Mouse (Mus musculus) liver, embryonic 12.5 days (tissue): ENCODE data around the gene Rpa2. TPM values are rescaled to one million over a fixed set of nuclear protein-coding genes. Genes with fewer than 3 reads are reported as not detected.

Experiments used
- ATAC-seq: fragments of 200-750 bp; cut with Nextera tagmentation; 2 replicates; pipeline ENCODE4 v1.8.0; 2017; ENCODE audit warnings: moderate number of reproducible peaks, mild to moderate bottlenecking, moderate library complexity
- H3K27ac ChIP-seq: fragments of 300-500 bp; sonication (generic); 2 replicates; pipeline ENCODE4 v1.5.1; 2016; ENCODE audit warnings: mild to moderate bottlenecking
- H3K27me3 ChIP-seq: fragments of 300-500 bp; sonication (generic); replicated peaks from 2 replicates; pipeline ENCODE4 v1.6.1; 2016; ENCODE audit warnings: mild to moderate bottlenecking, moderate library complexity
- H3K36me3 ChIP-seq: fragments of 300-500 bp; sonication (generic); 2 replicates; pipeline ENCODE4 v1.6.1; 2016; ENCODE audit warnings: mild to moderate bottlenecking, moderate library complexity
- H3K4me1 ChIP-seq: fragments of 300-500 bp; sonication (generic); 2 replicates; pipeline ENCODE4 v1.6.1; 2016
- H3K4me2 ChIP-seq: fragments of 300-500 bp; sonication (generic); 2 replicates; pipeline ENCODE4 v1.6.1; 2016; ENCODE audit warnings: mild to moderate bottlenecking, moderate library complexity
- H3K4me3 ChIP-seq: fragments of 300-500 bp; sonication (generic); 2 replicates; pipeline ENCODE4 v1.5.1; 2016; ENCODE audit warnings: mild to moderate bottlenecking, moderate library complexity
- H3K9ac ChIP-seq: fragments of 300-500 bp; sonication (generic); 2 replicates; pipeline ENCODE4 v1.6.1; 2016; ENCODE audit warnings: mild to moderate bottlenecking, moderate library complexity
- H3K9me3 ChIP-seq: fragments of 300-500 bp; sonication (generic); replicated peaks from 2 replicates; pipeline ENCODE4 v1.6.1; 2016; ENCODE audit warnings: mild to moderate bottlenecking, moderate library complexity
- WGBS: fragments of 180-500 bp; shearing (Covaris S2); methylation state at CpG from one replicate; pipeline ENCODE4 v1.1.7; 2016; ENCODE audit not compliant: insufficient replicate concordance; 5-methylcytosine and 5-hydroxymethylcytosine counted together
- polyA plus RNA-seq: library from polyadenylated mRNA; unstranded; fragments of >200 nt; fragmentation: Nextera tagmentation; extraction: Ambion mirVana; gene quantifications from 2 replicates; pipeline ENCODE4 v1.2.1, GENCODE M21; 2016

The Rpa2 gene
- polyA plus RNA-seq, 1 experiment from 2014 or later = 128 TPM

DNA sequence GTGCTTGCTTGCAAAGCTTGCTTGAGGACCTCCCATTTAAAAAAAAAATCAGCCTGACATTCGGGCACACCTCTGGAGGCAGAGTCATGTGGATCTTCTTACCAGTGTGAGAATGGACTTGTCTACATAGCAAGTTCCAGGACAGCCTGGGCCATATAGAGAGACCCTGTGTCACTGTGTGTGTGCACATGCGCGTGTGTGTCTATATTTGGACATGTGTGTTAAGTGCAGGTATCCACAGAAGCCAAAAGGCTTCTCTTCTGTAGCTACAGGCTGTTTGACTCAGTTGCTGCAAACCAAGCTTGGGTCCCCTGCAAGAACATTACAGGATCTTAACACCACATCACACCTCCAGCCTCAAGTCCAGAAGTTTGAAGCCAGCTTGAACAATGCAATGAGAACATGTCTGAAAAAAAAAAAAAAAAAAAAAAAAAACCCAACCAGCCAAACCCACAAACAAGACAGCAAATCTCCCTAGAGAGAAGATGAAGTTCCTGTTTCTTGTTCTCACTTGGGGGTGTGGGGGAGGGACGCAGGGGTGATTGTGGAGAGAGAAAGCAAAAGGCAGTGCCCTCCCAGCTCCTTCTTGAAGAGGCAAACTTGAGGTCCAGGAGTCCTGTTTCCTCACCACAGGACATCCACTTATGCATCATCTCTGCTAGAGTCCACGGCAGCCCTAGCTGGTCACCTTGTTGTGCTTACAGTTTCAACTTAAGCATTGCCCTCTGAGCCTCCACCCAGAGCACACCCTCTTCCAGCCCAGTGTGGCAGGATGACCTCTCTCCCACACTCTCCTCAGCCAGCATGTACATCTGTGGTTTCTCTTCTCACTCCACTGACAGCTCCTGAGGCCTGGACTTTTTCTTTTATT is 39.9 kb downstream of the Rpa2 start:
- 38% methylated on average over 5 of the region's 5 CpGs for WGBS
- Histone ChIP-seq H3K36me3 (no peaks in the 10 kb centered on the region), H3K27ac (0 out of 2 replicates have a peak overlapping the region, but pooled peaks have one; percentile 23), H3K4me2 (no peak overlapping the region), H3K9ac (no peak overlapping the region), H3K27me3 (no peaks in the 10 kb centered on the region), H3K4me3 (no peak overlapping the region), H3K9me3 (0 out of 2 replicates have a peak, but pooled peaks cover 4% of the 10 kb centered on the region), H3K4me1 (peaks cover 11% of the 10 kb centered on the region; the same call in 1 of the 2 replicates)
- no peak for ATAC-seq

GRCm38 (mm10) chr4:132809621-132810020 is 41.5 kb downstream of the Rpa2 start:
- H3K36me3 ChIP-seq = no peaks in the 10 kb centered on the region
- no peak overlapping the region for H3K4me3 ChIP-seq
- H3K4me1 ChIP-seq = 0 out of 2 replicates have a peak, but pooled peaks cover 6% of the 10 kb centered on the region
- 52% methylated on average over 5 of the region's 5 CpGs for WGBS
- H3K9me3 ChIP-seq = 0 out of 2 replicates have a peak, but pooled peaks cover 4% of the 10 kb centered on the region
- H3K27me3 ChIP-seq = no peaks in the 10 kb centered on the region
- ATAC-seq = no peak
- no peak overlapping the region for H3K4me2 ChIP-seq
- no peak overlapping the region for H3K27ac ChIP-seq
- H3K9ac ChIP-seq = no peak overlapping the region

DNA sequence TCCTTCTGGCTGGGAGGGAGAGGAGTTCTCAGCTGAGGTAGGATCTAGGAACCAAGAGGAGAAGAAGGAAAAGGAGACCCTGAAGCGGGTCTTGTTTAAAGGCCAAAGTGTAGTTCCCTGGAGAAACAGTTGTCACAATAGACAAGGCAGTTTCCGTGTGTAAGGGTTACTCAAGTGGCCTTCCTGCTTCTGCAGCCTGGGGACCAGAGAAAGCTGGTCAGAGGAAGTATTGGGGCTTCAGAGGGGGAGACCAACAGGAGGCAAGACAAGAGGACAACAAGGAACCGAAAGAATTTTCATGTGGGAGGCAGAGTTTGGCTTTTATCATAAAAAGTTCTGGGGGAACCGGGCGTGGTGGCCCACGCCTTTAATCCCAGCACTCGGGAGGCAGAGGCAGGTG is 48.3 kb downstream of the Rpa2 start:
- H3K27ac ChIP-seq = peak overlapping the region; percentile 30; the same call in 1 of the 2 replicates

GRCm38 (mm10) chr4:132816855-132817254 is 48.7 kb downstream of the Rpa2 start:
- no peaks in the 10 kb centered on the region for H3K4me1 ChIP-seq
- no peak overlapping the region for H3K27ac ChIP-seq
- H3K27me3 ChIP-seq = no peaks in the 10 kb centered on the region
- no peak overlapping the region for H3K4me2 ChIP-seq
- no peak overlapping the region for H3K9ac ChIP-seq
- H3K9me3 ChIP-seq = no peaks in the 10 kb centered on the region
- no peak overlapping the region for H3K4me3 ChIP-seq
- 48% methylated on average over 2 of the region's 2 CpGs for WGBS
- no peak for ATAC-seq
- H3K36me3 ChIP-seq = no peaks in the 10 kb centered on the region

More for the DNA sequence above, 48.3 kb downstream of the Rpa2 start:
- Histone ChIP-seq H3K9ac (no peak overlapping the region), H3K36me3 (no peaks in the 10 kb centered on the region), H3K4me3 (no peak overlapping the region), H3K9me3 (0 out of 2 replicates have a peak, but pooled peaks cover 2% of the 10 kb centered on the region), H3K4me1 (no peaks in the 10 kb centered on the region), H3K27me3 (no peaks in the 10 kb centered on the region), H3K4me2 (no peak overlapping the region)
- 45% methylated on average over 7 of the region's 7 CpGs for WGBS
- no peak for ATAC-seq

- no peaks in the 10 kb centered on the region for H3K9me3 ChIP-seq
- 51% methylated on average over 2 of the region's 2 CpGs for WGBS
- H3K27me3 ChIP-seq = no peaks in the 10 kb centered on the region
- no peak overlapping the region for H3K9ac ChIP-seq
- H3K4me2 ChIP-seq = no peak overlapping the region
- no peaks in the 10 kb centered on the region for H3K36me3 ChIP-seq
- H3K4me1 ChIP-seq = no peaks in the 10 kb centered on the region
- H3K4me3 ChIP-seq = no peak overlapping the region
- H3K27ac ChIP-seq = no peak overlapping the region
- no peak for ATAC-seq
These were observed 50.3 kb downstream of the Rpa2 start for GRCm38 (mm10) chr4:132818442-132818841.

DNA sequence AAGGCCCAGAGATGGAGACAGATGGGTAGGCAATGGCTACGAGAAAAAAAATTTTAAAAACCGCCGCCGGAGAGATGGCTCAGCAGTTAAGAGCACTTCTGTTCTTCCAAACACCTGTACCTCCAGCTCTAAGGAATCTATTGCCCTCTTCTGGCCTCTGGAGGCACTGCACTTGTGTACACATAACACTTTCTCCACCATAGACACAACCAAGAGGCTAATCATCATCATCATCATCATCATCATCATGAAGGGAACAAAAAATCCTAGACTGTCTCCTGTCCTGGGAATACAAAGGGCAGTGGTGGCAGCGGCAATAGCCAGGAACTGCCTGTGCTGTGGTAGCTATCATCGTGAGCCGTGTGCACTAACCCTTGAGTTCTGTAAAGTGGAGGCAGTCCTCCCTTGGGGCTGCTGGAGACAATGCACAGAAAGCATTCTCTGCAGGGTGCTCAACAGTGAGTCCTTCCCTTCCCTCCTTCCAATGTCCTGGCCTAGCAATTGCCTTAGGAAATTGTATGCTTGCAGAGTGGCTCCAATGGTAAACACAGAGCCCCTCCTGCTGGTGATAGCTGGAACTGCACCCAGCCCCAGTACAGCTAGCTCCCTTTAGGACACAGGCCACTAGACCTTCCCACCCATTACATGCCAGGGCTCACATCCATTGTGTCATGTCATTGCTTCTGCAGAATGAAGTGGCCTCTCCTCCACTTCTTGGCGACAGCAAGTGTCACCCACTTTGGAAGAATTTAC is 55.7 kb downstream of the Rpa2 start:
- Histone ChIP-seq H3K4me3 (no peak overlapping the region), H3K27me3 (no peaks in the 10 kb centered on the region), H3K4me1 (no peaks in the 10 kb centered on the region), H3K27ac (no peak overlapping the region), H3K36me3 (peaks cover 41% of the 10 kb centered on the region), H3K9me3 (no peaks in the 10 kb centered on the region), H3K9ac (no peak overlapping the region), H3K4me2 (no peak overlapping the region)
- 48% methylated on average over 8 of the region's 8 CpGs for WGBS
- peak; percentile 52; the same call in 1 of the 2 replicates for ATAC-seq

Other genes with a start within 250 kb of the Rpa2 start
- 2,000 and 2,061 TPM in 2 replicates for gene Atpif1, start 234.7 kb upstream of the Rpa2 start, polyA plus RNA-seq
- 143 and 148 TPM in 2 replicates for gene Dnajc8, start 232.8 kb upstream of the Rpa2 start, polyA plus RNA-seq
- 0.77 and 0.94 TPM in 2 replicates for gene Ptafr, start 204.3 kb upstream of the Rpa2 start, polyA plus RNA-seq
- 21.1 and 25.6 TPM in 2 replicates for gene Eya3, start 129.3 kb upstream of the Rpa2 start, polyA plus RNA-seq
- gene Xkr8, start 35.8 kb upstream of the Rpa2 start, polyA plus RNA-seq = 3.6 and 4.0 TPM in 2 replicates
- gene Smpdl3b, start 11.1 kb upstream of the Rpa2 start, polyA plus RNA-seq = 1.9 and 2.0 TPM in 2 replicates
- gene Themis2, start 28.1 kb downstream of the Rpa2 start, polyA plus RNA-seq = 2.1 and 2.3 TPM in 2 replicates
- gene Ppp1r8, start 74.8 kb downstream of the Rpa2 start, polyA plus RNA-seq = 30.7 and 32.6 TPM in 2 replicates
- gene Stx12, start 116.2 kb downstream of the Rpa2 start, polyA plus RNA-seq = 21.0 and 21.7 TPM in 2 replicates
- 22.6 and 25.8 TPM in 2 replicates for gene Fam76a, start 154.2 kb downstream of the Rpa2 start, polyA plus RNA-seq
- gene Fgr, start 205.8 kb downstream of the Rpa2 start, polyA plus RNA-seq = 0.60 and 0.73 TPM in 2 replicates
- 2.9 and 3.2 TPM in 2 replicates for gene Ahdc1, start 242.9 kb downstream of the Rpa2 start, polyA plus RNA-seq